Mouse (Mus musculus): Measurements from ENCODE around the gene Synpr.

Synpr gene

DNA sequence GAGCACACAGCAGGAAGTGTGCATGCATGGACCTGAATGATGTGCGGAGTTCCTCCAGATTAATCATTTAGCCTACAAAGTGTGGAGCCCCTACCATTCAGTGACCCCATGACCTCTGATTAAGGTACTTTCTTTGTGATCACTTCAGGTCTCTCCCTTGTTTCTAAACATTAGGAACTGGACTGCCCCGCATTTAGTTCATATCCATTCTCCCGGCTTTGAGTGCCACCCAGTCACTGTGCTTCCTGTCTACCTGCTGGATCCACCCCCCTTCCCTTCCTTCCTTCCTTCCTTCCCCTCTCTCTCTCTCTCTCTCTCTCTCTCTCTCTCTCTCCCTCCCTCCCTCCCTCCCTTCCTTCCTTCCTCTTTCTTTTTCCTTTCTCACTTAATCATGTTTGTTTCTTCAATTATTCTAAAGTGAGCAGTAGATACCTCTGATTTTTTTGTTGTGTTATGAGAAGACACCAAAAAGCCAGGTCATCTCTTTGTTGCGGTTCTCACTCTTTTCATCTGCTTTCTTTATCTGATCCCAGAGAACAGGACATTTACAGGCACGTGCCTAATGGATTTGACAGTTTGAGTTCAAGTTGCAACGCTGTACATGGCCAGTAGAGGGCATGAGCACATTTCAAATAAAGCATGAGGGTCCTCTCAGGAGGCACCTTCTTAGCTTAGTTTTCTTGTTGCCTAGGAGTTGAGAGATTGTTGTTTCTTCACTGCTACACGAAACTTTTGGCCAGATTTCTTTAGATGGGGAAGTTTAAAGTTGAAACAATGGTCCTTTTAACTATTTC is 71.2 kb downstream of the Synpr start:
- DNase-seq (ENCODE audit: inconsistent ontology term) = peak; percentile 91

DNA sequence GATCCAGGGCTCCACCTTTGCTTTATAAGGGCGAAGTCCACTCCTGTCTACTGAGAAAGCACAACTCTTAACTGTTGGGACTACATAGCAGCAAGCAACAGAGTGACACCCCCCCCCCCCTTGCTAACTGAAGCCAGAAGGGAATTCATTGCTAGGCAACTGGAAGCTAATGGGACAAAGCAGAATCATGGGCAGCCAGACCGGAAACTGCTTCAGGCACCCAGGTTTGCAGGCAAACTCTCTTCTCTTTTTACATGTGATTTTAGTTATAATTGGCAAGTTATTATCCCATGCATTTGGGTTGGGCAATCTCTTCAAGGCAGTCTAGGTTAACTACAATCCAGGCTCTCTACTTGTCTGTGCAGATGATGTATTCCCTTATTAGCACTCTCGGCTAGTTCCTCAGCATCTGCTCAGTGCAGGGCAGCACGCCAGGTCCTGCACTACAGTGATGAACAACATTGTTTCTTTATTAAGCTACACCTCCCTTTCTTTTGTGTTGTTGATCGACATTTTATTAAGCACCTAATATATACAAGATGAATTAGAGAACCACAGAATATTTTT is 72.6 kb downstream of the Synpr start:
- peak; percentile 73 for DNase-seq (ENCODE audit: inconsistent ontology term)

DNA sequence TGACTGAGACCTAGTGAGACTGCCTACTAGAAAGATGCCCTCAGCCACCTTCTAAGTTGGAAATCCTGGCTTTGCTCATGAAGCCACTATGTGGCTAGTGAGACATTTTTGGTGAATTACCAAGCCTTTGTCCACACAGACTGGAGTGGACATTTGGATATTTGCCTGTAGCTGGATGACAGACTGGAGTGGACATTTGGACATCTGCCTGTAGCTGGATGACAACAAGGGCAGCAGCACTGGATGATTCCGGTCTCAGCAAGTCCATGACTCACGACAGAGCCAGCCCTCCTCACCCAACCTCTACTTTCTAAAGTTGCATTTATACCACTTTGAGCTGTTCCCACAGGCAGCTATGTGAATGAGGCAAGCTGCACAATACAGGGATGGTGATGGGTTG is 73.5 kb downstream of the Synpr start:
- peak; percentile 96 for DNase-seq (ENCODE audit: inconsistent ontology term)

DNA sequence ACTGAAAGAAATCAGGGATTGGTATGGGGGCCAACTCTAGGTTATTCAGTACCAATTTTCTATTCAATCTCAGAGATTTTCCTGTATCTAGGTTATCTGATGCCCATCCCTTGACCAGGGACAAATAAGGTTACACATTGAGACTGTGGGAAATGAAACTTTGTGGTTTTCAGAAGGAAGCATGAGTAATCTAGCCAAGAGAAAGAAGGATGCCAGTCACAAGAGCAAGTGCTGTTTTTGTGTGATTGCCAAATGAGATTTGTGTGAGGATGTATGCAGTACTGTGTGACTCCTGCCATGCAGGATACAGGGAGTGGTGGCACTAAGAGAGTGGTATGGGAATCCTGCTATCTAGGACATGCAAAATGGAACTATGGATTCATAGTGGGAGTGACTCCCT is 76.6 kb downstream of the Synpr start:
- DNase-seq (ENCODE audit: inconsistent ontology term) = peak; percentile 83

DNA sequence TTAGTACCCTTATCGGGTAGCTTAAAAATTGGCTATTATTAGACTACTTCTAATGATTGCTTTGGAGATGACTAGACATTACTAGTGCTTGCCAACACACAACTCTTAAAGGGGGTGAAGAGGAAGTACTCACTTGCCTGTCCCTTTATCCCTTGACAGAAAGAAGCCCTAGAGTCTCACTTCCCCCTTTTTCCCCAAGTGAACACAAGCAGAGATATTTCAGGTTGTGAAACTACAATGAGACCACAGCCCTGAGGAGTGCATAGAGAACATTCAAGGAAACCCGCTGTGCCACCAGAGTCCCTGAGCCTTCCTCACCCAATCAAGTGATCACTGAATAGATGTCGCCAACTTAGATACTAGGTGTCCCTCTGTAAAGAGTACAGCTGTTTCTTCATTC is 77.1 kb downstream of the Synpr start:
- DNase-seq (ENCODE audit: inconsistent ontology term) = no peak

DNA sequence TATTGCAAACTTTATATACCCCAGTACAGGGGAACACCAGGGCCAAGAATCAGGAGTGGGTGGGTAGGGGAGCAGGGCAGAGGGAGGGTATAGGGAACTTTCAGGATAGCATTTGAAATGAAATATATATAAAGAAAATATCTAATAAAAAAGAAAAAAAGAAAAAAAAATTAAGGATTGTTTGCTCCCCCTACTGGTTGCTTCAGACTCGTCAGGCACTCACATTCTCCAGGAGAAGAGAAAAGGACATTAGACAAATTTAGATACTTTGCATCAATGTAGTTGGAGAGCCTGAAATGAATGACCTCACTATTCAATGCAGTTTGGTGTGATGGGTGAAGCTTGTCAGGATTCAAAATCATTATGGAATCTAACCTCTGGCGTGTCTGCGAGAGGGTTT is 83.7 kb downstream of the Synpr start:
- no peak for DNase-seq (ENCODE audit: inconsistent ontology term)

DNA sequence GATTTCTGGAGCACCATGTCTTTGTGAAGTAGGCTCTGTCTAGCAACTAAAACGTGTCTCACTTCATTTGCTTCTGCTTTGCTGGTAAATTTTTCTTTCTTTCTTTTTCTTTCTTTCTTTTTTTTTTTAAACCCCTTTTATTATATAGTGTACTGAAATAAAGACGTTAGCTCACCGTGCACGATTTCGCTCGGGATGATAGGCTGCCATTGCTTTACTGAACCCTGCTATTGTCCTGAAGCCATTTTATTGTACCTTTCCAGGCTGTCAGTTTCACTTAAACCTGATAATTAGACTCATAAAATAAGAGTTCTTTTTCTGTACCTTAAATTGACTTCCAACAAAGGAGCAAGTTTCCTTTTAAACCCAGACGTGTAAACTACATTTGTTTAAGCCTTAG is 104.5 kb downstream of the Synpr start:
- DNase-seq (ENCODE audit: inconsistent ontology term) = peak; percentile 32

DNA sequence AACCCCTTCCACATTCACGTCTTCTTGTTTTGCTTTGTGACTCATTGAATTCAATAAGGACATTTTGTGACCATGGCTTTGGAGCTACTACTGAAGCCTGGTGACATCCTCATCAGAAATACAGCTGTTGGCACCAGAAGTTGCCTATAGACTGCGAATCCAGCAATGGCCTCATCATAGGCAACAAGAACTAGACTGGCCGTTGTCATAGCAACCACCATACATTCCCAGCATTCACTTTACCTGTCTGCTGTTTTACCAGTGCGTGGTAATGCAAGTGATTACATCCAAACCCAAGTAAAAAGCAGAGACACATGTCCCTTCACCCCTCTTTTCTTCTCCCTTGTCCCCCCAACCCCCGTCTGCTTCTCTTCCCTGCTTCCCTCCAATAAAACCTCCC is 105.4 kb downstream of the Synpr start:
- DNase-seq (ENCODE audit: inconsistent ontology term) = no peak

DNA sequence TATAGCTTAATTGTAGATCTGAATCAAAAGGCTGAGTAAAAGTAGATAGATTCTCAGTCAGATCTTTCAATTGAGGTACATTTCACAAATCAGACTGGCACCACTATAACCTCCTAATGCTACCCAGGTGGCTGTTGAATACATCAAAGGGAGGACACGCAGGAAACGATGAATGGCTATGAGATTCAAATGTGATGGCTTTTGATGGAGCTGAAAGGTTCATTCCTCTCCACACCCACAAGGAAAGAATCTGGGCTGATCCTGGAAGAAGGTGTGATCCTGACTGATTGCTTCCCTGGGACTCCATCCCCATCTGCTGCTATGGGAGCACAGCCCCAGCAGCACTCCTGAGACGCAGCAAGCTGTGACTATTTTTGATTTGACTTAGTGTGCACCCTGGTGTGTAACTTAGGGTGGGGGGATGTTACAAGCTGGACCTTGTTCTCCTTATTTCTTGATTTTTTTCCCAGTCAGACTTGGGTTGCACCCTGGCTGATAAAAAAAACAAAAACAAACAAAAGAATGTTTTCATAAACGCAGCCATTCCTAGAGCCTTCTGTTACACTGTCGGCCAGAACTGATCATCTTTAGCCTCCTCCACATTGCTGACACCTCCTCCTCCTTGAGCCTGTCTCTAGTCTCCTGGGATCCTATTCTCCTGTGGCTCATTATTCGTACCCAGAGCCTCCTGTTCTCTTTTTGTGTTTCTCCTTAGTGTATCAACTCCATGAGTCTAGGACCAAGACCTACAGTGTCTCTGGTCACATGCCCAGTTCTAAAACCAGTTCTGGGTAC is 114.8 kb downstream of the Synpr start:
- no peak for DNase-seq (ENCODE audit: inconsistent ontology term)

DNA sequence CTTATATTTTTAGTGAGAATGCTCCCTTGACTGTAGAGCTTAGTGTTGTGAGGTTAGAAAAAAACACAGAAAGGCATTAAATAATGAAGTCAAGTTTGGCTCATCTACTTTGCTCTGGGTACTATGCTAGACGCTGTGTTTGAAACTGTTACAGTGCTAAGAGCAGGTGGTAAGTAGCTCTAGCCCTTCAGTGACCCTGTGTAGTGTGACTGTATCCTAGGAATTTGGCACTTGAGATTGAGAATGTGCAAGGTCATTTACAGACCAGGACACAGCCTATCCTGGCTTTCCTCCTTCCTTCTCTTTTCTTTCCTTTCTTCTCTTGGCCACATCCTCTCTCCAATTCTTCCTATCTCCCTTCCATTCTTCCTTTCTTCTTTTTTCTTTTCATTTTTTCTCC is 127.1 kb downstream of the Synpr start:
- DNase-seq (ENCODE audit: inconsistent ontology term) = peak; percentile 53

DNA sequence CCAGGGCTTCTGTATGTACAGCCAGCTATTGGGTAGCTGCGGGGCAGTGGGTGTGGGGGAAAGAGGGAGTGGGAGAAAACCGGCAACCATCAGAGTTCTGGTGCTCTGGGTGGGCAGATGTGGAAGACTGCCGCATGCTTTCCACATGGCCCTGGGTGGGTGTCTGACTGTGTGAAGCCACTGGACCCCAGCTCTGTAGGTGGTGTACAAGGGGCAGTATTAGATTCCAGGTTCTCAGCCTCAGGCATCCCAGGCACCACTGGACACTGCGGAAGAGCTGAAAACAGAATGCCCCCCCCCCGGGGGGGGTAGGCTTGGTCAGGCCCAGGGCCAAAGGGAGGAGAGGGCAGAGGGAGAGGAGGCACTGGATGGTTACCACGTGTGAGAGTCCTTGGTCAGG is 156.1 kb downstream of the Synpr start:
- DNase-seq (ENCODE audit: inconsistent ontology term) = no peak

DNA sequence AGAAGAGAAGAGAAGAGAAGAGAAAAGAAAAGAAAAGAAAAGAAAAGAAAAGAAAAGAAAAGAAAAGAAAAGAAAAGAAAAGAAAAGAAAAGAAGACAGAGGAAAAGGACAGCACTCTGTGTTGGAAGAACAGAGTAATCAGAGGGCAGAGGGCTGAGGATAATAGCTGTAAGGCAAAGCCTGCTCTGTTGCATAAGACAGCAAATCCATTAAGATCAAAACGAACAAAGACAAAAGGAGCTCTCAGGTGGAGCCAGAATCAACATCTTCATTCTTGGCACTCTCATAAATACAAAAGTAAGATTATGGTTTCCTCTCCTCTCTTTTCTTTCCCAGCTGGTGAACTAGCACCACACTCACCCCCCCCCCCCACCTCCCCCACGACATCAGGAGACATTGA is 160.3 kb downstream of the Synpr start:
- no peak for DNase-seq (ENCODE audit: inconsistent ontology term)

DNA sequence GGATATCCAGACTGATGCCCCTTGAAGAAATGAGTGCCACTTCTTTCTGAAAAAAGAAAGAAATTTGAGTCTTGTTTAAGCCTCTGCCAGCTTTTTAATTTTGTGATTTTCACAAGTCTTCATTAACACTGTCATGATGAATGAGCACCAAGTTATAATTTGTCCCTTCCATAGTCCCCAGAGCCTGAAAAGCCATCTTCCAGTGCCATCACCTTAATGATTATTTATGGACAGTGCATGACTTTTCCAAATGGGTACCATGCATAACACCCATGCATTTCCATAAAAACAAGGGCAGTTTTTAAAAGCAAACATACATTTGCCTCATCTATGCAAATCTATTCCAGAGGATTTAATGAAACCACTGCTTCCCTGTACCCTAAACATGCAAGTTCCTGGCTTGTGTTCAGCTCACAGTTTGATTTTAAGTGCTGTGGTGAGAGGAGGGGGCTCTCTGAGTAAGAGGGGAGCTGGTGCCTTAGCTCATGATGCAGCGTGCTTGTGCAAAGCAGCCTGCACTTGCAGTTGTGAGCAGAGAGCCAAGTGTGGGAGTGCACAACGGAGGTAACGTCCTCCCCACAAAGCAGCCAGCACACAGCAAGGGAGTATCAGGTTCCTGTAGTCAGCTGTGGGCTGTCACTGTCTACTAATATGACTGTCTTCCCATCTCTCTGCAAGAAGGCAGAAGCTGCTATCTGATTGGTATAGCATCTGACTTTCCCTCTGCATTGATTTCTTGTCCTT is 169.1 kb downstream of the Synpr start:
- no peak for DNase-seq (ENCODE audit: inconsistent ontology term)

DNA sequence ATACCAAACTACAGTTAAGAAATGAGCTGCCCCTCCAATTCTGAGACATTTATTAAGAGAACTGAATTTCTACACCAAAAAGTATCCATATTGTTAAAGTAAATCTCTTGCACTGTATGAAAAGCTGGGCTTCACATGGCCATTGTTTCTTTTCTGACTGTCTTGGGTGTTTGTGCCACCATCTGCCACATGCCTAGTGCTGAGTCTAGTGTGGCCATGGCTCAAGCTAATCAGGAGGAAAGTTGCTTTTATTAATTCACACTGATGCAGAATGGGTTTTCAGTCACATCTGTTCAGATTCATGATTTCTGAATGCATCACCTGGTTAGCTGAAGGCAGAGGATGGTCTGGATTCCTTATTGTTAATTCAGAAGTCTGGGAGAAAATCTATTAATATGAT is 170.4 kb downstream of the Synpr start:
- DNase-seq (ENCODE audit: inconsistent ontology term) = peak; percentile 36

DNA sequence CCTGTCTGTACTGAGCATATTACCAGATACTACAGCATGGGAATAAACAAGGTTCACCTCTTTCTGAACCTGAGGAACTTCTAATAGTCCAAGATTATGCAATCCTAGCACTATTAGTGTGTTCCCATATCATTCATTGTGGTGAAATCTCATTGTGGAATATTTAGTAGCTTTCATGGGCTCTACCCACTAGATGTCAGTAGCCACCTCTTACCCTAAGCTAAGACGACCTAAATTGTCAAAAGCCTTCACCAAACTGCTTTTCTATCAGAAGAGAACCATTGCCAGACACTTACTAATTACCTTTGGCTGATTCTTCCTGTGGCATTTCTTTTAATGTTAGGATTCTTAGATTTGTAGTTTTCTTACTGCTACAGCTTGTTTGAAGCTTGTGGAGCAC is 174.8 kb downstream of the Synpr start:
- DNase-seq (ENCODE audit: inconsistent ontology term) = peak; percentile 67

DNA sequence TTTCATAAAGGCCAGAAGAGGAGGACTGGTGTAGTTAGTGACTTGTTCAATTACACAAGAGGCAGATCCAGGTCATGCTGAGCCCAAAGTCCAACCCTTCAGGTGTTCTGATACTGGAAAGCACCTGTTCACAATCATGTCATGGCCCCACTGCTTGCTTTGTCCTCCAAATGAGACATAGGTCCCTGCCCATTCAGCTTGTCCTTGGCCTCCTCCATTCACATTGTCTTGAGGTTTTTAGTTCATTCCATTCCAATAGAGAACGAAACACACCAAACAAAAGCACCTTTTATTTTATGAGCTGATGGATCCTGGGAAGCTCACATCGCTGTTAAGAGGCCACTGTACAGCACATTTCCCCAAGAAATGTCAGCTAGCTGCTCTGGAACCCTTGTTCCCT is 184.6 kb downstream of the Synpr start:
- DNase-seq (ENCODE audit: inconsistent ontology term) = no peak

DNA sequence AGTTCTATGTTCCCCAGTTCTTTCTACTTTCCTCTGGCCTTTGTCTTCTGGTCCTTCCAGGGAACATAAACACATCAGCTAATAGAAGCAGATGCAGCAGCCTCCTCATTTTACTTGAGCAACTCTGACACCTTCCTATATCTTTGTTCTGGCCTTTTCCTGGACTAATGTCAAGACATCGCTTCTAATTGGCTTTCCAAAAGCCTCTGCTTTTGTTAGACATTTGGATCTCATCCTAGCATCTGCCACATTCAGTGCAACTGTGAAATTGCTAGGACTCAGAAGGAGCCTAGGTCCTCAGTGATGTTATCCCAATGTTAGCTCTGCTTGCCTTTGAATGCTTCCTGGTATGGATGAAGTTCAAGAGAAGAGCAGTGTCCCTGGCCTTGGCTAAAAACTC is 193.2 kb downstream of the Synpr start:
- peak; percentile 29 for DNase-seq (ENCODE audit: inconsistent ontology term)

DNA sequence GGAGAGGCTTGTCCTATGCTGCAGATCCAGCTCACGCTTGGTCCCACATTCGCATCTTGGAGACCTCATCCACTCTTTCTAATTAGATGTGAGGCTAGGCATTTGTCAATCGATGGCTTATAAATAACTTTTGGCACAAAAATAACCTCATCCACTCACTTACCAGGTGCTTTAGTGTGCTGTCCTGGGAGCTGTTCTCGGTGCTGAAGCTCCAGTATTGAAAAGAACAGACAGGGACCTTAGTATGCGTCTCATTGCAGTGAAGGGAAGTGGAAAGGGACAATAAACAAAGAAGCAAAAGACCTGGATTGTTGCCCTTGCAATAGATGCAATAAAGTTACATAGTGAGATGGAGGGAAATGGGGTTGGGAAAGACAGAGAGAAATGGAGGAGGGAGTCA is 220.8 kb downstream of the Synpr start:
- DNase-seq (ENCODE audit: inconsistent ontology term) = peak; percentile 5

DNA sequence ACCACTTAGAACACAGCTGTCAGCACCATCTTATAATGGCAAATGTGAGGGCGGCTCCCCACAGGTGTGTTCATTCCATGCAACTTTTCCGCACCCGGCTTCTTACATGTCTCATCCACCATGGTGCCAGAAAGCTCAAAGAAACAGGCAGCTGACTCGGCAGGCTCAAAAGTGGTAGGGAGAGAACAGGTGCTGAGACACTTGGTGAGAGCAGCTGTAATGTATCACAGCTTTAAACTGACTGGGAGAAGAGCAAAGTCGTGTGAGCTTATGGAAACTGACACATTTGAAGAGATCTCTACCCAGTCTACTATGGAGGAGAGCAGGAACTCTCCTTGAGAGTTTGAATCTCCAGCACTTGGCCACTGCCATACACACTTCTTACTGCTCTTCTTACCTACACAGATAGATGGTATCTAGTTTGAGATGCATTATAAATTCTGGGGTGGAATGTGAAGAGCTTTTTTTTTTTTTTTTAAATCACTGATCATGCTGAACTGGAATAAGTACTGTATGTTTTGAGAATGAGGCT is 234.1 kb downstream of the Synpr start:
- no peak for DNase-seq (ENCODE audit: inconsistent ontology term)

DNA sequence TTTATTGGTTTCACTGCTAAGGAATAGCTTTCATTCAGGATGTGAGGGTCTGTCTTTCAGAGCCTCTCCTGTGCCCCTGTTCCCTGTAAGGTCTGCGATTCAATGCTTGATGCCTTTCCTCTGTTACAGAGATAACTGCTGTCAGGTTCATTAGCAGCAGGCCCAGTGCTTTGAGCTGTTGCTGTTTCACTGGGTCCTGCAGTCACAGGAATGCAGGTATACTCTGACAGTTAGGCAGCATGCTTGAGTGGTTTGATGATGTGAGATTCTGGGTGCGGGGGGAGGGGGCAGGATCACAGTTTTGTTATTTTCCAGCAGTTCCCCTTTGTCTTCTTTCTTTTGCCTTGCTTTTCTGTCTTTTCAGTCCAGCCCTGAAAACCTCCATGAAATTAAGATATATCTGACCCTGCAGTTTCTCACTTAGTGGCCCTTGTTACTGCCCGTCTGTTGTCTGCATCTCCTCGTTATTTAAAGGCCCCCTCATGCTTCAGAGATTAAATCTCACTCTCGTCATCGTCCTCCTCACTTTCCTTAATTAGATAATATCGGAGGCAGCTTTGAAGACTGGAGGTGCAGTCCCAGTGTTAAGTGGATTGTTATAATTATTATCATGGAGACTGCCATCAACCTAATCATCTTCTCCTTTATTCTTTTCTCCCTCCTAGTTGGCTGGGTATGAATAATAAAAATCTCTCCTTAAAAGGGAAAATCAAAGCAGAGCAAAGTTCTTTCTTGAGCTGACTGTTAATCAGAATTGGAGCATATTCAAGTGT is 234.8 kb downstream of the Synpr start:
- peak; percentile 62 for DNase-seq (ENCODE audit: inconsistent ontology term)

DNA sequence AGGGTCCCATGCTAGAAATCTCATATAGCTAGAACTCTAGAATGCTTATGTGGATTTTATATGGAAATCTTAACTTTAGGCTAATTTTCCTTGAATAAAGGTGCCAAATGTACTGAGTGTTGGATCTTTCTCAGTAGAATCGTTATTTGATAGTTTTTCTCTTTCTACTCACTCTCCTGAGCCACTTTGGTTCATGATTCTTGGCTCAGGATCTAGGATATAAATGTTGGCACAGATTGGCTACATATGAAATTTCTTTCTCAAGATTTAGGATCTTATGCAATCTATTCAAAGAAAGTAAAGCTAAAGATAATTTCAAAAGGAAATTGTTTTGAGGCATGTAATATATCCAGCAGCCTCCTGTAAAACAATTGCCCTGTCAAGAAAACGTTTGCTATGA is 263.2 kb downstream of the Synpr start:
- no peak for DNase-seq (ENCODE audit: inconsistent ontology term)
